Mouse (Mus musculus) T-helper 2 cell (primary cell): ENCODE results near the gene Scn2a.
"Not testable (repeated sequence)": the region's sequence is repeated elsewhere in the genome, so short reads cannot be mapped to it uniquely, and the experiment has no call there.

Source experiments
- in situ Hi-C: fragments of 300-600 bp; cut with MboI, MseI; formaldehyde crosslinking; loops from one replicate; pipeline ENCODE4 v1.15.1; 2025; ENCODE audit warnings: high pct_unique_total_duplicates

The Scn2a gene

GRCm38 (mm10) chr2:65695061-65695460 is 74.5 kb downstream of the Scn2a start:
- in situ Hi-C loops = no loop called here

GRCm38 (mm10) chr2:65700246-65700645 is 79.7 kb downstream of the Scn2a start:
- in situ Hi-C loops = no loop called here

- in situ Hi-C loops = no loop called here
Measured at GRCm38 (mm10) chr2:65701175-65701574, 80.6 kb downstream of the Scn2a start.

- in situ Hi-C loops = no loop called here
Measured at GRCm38 (mm10) chr2:65722219-65722800, 101.7 kb downstream of the Scn2a start.

- in situ Hi-C loops = no loop called here
Measured at GRCm38 (mm10) chr2:65745400-65745799, 124.8 kb downstream of the Scn2a start.

GRCm38 (mm10) chr2:65782442-65782841 is 161.9 kb downstream of the Scn2a start:
- in situ Hi-C loops = no loop called here

- in situ Hi-C loops = no loop called here
Measured at GRCm38 (mm10) chr2:65783392-65783791, 162.8 kb downstream of the Scn2a start.

- in situ Hi-C loops = no loop called here
Measured at GRCm38 (mm10) chr2:65792516-65792915, 171.9 kb downstream of the Scn2a start.

- in situ Hi-C loops = no loop called here
Measured at GRCm38 (mm10) chr2:65793593-65793992, 173.0 kb downstream of the Scn2a start.

DNA sequence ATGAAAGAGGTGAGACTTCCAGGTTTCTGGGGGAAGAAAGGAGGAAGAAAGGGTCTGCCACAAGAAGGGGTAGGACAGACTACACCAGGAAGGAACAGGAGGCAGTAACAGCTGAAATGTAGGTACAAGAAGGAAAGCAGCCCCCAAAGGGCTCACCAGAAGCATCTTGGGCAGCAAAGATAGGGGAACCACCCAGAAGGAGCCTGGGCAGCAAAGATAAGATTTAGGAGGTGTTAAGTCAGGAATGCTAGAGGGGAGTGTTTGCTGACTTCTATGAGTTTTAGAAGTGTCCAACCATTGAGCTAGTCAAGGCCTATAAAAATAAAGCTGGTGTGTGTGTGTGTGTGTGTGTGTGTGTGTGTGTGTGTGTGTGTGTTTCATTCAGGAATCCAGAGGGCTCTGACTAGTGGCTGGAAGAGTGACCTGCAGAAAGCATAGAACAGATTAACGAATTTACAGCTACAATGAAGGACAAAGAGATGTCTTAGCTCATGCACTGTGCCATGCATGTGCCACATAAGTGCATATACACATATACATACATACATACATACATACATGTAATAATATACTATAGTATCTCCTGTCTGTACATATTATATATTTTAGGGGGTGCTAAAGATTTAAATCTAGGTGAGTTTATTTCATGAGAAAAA is 180.6 kb downstream of the Scn2a start:
- in situ Hi-C loops = no loop called here

DNA sequence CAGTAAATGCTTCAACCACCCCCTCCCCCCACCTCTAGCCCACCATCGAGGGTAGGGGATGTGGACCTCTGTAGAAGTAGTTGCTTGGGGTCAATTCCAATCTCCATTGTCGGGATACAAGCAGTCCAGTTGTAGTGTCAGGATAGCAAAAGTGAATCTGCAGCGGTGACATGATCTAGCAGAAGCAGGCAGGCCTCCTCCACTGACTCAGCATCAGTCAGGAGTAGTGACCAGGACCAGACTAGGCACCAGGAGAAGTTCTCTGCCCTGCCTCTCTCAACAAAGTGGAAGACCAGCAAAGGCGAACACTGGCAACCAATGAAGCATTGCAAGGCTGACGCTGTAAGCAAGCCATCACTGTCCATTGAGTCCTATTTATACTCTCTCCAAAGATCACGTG is 186.0 kb downstream of the Scn2a start:
- in situ Hi-C loops = no loop called here

DNA sequence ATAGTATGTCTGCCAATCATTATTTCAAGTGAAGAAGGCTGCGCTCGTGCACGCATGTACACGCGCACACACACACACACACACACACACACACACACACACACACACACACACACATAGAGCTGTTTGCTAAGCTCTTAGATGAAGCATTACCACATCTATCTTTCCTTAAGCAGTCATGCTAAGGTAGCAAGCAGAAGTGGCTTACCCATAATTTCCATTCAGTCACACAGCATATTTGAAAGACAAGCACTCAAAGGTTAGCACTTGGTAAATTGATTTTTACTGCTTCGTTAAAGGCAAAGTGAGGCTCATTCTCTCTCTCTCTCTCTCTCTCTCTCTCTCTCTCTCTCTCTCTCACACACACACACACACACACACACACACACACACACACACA is 190.6 kb downstream of the Scn2a start:
- in situ Hi-C loops = not testable (repeated sequence)
